Mouse (Mus musculus) CD4-positive, CD25-positive, alpha-beta regulatory T cell, adult 2 months (primary cell): ENCODE data around the gene BC030870.

Experiments
- DNase-seq: peaks from one replicate; pipeline ENCODE4 v3.0.0-alpha.2; 2012; ENCODE audit warnings: low read depth, low spot score

The BC030870 gene

DNA sequence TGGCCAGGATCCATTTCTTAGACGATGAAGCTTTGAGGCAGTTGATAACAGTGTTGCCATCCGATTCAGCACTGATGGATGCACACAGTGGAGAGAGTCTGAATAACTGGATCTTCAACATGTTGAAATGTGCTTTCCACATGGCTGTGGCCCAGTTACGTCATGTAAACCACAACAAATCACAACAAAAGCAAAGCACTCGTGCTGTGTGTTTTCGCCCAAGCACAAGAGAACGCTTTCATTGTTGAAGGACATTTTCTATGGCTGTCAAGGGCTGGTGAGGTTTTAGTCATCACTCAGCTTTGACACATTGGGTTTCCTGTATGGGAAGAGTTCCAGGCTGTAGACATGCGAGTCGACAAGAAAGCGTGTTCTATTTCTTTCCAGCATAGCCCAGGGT, 48.6 kb downstream of the BC030870 start:
- no peak for DNase-seq

DNA sequence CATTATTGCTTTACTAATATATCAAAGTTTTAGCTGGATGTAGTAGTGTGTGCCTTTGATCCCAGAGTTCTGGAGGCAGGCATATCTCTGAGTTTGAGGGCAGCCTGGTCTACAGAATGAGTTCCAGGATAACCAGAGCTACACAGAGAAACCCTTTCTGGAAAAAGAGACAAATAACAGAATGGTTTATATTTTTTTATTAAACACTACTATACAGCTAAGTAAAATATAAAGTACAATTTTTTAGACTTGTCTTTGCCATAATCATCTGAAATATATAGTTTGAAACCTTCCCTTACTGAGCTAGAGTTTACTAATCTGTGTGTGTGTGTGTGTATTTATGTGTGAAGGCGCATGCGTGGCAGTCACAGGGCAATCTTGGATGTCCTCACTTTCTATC, 54.6 kb downstream of the BC030870 start, which contains the start of gene Gm10663:
Gm10663 (plus strand) TSS at position 301 of the 400 bp plus-strand sequence.
- no peak for DNase-seq

DNA sequence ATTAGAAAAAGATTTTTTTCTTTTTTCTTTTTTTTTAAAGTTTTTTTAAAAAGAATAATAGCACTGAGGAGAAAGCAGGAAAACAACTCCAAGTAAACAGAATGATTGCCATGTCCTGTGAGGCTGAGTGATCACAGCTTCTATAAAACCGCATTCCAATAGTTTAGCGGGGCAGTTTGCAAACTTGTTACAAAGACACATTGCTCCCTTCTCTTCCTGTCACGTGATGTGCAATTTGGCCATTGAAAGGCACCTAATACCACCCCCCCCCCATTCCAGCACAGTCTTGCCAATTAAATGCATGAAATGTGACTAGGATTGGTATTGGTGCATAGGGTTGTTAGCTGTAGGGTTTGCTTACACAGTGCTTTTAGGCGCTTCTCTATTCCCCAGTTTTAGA, 58.4 kb downstream of the BC030870 start:
- no peak for DNase-seq

DNA sequence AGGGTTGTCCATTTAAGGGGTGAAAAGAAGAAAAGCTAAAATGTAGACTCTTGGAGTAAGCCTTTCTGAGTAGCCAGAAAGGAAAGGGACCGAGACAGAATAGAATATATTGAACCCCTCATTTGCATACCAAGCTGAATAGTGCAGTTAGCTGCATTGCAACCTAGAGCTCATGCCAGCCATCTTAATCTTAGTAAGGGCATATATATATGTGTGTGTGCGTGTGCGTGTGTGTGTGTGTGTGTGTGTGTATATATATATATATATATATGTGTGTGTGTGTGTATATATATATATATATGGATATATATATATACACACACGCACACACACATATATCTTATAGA, 60.9 kb downstream of the BC030870 start:
- DNase-seq: no peak

DNA sequence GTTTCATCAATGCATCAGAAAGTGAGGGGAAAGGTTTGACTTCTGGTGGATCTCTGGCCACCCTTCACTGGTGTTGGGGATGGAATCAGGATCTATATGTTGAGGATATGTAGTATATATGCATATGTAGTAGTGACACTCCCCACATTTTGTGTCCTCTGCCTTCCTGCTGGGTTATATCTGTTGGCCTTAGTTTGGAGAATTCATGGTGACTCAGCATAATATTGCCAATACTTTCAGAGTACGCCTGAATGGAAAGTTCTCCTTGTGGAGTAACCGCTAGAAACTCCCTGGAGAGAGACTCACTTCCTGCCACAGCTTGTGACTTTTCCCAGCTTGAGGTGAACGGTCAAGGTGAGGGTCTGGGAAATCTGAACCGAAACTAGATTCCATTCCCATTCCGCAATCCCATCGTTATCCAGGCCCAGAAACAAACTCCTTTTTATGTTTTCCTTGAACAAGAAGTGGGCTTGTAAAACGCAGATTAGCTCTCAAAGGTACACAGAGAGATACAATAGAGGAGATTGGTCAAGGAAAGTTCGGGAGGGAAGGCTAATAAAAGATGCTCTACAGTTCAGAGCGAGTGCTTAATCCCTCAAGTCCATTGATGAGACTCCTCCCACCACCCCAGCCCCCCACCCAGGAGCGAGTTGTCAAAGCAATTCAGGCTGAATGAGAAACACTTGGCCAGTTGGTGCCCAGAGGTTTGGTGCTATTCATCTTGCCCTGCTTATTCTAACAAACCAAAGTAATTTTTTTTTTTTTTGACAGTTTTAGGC, 61.5 kb downstream of the BC030870 start:
- DNase-seq: no peak

DNA sequence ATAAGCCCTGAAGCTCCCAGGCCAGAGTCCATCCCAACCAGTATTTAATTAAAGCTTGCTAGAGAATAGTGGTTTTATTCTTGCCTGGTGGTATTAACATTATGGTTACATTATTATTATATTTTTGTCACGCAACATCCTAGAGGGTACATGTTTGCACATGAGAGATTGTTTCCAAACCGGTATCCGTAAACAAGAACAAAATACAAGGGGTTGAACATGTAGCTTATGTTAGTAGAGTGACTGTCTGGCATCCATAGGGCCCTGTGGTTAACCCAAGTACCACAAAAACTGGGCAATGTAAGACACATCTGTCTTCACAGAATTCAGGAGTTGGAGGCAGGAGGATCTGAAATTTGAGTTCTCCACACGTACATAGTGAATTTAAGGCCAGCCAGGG, 62.3 kb downstream of the BC030870 start:
- no peak for DNase-seq

DNA sequence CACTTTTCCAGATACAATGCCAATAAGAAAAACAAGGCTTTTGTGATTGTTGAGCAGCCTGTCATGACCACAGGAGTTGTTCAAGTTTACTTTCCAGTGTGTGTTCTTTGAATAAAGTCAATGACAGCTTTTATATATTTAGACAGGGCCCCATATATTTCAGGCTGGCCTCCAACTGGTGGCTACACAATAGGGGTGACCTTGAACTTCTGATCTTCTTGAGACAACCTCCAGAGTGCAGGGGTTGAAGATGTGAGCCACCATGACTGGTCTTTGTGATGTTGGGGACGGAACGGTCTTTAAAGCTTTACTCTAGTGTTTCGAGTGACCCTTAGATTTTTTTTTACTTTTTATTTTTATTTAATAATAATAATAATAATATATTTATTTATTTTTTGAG, 63.7 kb downstream of the BC030870 start:
- no peak for DNase-seq

DNA sequence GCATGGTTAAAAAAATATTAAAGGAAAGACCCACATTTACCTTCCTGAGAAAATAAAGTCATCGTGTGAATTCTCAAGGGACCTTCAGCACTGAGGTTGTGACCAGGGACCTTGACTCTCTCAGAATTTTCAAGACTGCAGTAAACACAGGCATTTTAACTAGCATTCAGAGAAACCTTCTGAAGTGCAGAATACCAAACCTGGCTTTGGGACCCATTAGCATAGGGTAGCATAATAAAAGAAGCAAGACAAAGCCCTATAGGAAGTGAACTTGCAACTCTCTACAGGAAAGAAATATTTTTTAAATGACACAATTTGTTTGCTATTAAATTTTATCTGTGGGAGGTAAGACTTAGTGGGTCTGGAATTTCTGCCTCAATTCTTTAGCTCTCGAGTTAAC, 65.3 kb downstream of the BC030870 start:
- DNase-seq: no peak

DNA sequence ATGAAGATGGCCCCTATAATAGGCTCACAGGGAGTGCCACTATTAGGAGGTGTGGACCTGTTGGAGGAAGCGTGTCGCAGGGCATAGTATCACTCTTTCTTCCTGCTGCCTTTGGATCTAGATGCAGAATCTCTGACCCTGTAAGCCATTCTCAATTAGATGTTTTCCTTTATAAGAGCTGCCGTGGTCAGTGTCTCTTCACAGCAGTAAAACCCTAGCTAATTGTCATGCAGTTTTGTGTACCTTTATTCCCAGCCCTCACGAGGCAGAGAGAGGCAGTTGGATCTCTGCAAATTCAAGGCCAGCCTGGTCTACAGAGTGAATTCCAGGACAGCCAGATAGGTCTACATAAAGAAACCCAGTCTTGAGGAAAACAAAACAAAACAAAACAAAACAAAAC, 67.2 kb downstream of the BC030870 start:
- no peak for DNase-seq

DNA sequence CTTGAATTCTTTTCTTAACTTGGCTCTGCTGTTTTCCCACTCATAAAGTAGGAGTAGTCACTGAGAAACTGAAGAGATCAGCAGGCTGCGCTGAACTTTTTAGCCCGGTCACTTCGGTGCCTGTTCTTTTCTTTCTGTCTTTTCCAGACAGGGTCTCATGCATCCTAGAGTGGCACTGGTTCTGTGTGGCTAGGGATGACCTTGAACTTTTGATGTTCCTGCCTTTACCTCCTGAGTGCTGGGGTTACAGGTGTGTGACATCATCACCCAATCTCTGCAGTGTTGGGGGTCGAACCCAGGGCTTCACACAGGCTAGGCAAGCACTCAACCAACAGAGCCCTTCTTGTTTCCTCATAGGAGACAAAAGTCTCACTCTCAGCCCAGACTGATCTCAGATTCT, 72.6 kb downstream of the BC030870 start:
- no peak for DNase-seq

DNA sequence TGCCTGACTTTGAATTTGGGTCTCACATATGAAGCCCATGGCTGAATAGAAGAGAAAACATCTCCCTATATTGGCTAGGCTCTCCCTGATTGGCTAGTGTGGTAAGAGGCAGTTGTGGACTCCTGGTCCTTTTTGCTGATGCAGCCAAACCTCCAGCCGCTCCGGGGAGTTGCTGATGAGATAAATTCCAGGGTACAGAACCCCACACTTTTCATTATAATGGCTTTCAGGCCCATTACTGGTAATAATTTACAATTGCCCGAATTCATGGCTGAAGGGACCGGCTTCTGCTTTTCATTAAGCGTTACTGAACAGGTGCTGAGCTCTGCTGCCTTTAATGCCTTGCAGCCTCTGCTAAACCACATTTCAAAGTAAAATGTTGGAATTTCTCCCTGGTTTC, 75.4 kb downstream of the BC030870 start:
- no peak for DNase-seq

DNA sequence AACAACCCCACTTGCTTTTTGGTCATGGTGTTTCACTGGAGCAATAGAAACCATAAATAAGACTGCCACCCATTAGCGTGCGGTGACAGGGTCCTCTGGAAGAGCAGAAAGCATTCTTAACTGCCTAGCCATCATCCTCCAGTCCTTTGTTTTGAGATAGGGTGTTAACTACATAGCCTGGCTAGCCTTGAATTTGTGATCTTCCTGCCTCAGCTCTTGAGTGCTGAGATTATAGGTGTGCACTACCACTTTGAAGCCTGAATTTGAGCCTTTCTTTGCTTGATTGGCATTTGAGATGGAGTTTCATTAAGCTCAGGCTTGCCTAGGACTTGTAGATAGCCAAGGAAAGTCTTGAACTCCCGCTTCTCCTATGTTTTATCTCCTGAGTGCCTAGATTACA, 75.8 kb downstream of the BC030870 start:
- no peak for DNase-seq

DNA sequence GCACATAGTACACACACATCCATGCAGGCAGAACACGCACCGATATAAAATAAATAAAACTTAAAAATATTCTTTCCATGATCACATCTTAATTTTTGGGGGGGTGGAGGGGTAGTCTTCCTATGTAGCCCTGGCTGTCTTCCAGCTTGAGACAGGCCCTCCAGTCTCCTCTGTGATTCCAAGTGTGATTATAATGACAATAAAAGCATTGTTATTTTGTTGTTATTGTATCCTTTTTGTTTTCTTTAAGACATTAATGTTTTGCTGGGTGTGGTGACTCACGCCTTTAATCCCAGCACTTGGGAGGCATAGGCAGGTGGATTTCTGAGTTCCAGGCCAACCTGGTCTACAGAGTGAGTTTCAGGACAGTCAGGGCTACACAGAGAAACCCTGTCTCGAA, 81.6 kb downstream of the BC030870 start:
- DNase-seq: no peak

DNA sequence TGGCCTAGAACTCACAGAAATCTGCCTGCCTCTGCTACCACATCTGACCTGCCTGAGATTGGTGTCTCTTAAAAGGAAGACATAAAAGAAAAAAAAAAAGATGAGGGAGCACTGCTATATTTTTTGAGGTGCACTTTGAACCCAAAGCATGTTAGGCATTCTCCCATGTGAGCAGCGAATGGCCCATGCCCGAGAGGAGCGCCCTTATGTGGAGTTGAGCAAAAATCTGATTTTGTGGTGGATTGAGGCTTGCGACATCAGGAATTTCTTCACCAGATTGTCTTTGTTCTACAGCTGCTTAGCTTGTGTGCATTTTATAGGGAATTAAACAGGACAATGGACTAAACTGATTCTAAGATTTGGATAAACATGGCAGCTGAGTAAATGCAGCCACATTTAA, 82.2 kb downstream of the BC030870 start:
- DNase-seq: no peak

DNA sequence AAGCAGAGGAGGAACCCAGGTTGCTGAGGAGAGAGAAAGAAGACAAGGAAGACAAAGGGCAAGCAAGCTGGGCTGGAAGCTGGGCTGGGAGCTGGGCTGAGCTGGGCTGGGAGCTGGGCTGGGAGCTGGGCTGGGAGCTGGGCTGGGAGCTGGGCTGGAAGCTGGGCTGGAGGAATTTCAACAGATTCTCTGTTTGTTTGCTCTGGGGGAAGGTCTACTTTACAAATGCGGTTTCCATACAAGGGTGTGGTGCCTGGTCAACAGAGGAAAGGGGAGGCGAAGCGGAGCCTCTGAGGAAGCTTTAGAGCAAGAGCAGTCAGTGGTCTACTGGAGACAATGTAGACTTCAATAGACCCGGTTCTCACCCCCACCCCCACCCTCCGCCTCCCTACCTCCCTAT, 82.8 kb downstream of the BC030870 start:
- no peak for DNase-seq

DNA sequence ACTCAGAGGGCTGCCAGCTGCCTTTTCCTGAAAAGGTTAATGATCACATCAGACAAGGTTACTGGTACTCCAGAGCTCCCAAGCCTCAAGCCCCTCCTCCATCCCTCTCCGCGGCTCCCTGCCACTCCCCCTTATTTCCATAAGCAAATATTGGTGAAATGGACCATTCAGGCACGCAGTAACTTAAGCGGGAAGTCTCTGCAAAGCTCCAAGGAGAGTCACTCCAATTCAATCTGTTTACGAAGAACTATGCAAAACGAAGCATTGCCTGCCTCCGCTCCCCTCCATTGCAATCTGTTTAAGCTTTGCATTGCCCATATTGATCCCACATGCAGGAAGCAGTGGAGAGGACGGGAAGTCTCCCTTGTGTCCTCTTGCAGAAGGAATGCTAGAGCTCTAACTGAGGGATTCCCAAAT, 92.2 kb downstream of the BC030870 start, which contains the start of gene Apela:
Apela (minus strand) TSS at position 220 of the 417 bp plus-strand sequence.
- DNase-seq: no peak
